Mouse (Mus musculus) MEL (cell line): ENCODE measurements around the gene Lyz1. TPM values are rescaled to one million over a fixed set of nuclear protein-coding genes. Genes with fewer than 3 reads are reported as not detected.
"Not testable (repeated sequence)": the region's sequence is repeated elsewhere in the genome, so short reads cannot be mapped to it uniquely, and the experiment has no call there.

ENCODE experiments used
- DNase-seq: peaks from one replicate; pipeline ENCODE4 v3.0.0; 2011; ENCODE audit warnings: low read depth, low spot score
- H3K27ac ChIP-seq: 2 replicates; pipeline ENCODE4 v1.5.1; 2012; ENCODE audit warnings: low read depth, mild to moderate bottlenecking, control low read depth, low read length, moderate library complexity; ENCODE audit not compliant: control insufficient read depth
- H3K27me3 ChIP-seq, 2 experiments: fragments of 150-350 bp in 1 of 2; sonication (generic) in 1 of 2; 2 replicates each; pipeline ENCODE4 v1.6.1; 2012; ENCODE audit warnings: low read length in 2 of 2, mild to moderate bottlenecking in 2 of 2, improper control_type of control experiment in 1 of 2, moderate library complexity in 1 of 2; ENCODE audit not compliant: insufficient read depth in 2 of 2, control insufficient read depth in 1 of 2
- H3K36me3 ChIP-seq, 2 experiments: 2 replicates each; pipeline ENCODE4 v1.6.1; 2012 to 2014; ENCODE audit warnings: low read length in 2 of 2, improper control_type of control experiment in 1 of 2, inconsistent platforms in 1 of 2, mild to moderate bottlenecking in 1 of 2; ENCODE audit not compliant: insufficient read depth in 2 of 2, control insufficient read depth in 1 of 2
- H3K4me1 ChIP-seq, 2 experiments: fragments of 150-350 bp in 1 of 2; sonication (generic) in 1 of 2; 2 replicates each; pipeline ENCODE4 v1.6.1; 2012; ENCODE audit warnings: low read length in 2 of 2, improper control_type of control experiment in 1 of 2, mild to moderate bottlenecking in 1 of 2; ENCODE audit not compliant: insufficient read depth in 2 of 2, control insufficient read depth in 1 of 2
- H3K4me3 ChIP-seq, 2 experiments: fragments of 150-350 bp in 1 of 2; sonication (generic) in 1 of 2; 2 replicates each; pipeline ENCODE4 v1.5.1; 2012; ENCODE audit warnings: low read depth in 2 of 2, low read length in 2 of 2, mild to moderate bottlenecking in 2 of 2, moderate library complexity in 2 of 2, control low read depth in 1 of 2, improper control_type of control experiment in 1 of 2; ENCODE audit not compliant: control insufficient read depth in 1 of 2, insufficient read depth in 1 of 2
- H3K79me2 ChIP-seq: 2 replicates; pipeline ENCODE4 v1.6.1; 2012; ENCODE audit warnings: mild to moderate bottlenecking, low read length, moderate library complexity; ENCODE audit not compliant: control insufficient read depth, poor library complexity, insufficient read depth
- H3K9ac ChIP-seq: 2 replicates; pipeline ENCODE4 v1.6.1; 2012; ENCODE audit warnings: low read depth, mild to moderate bottlenecking, control low read depth, low read length, moderate library complexity; ENCODE audit not compliant: control insufficient read depth, poor library complexity, severe bottlenecking
- H3K9me3 ChIP-seq: fragments of 150-350 bp; sonication (generic); replicated peaks from 2 replicates; pipeline ENCODE4 v1.6.1; 2012; ENCODE audit warnings: mild to moderate bottlenecking, low read length, improper control_type of control experiment, moderate library complexity; ENCODE audit not compliant: insufficient read depth
- E2F4 ChIP-seq: IDR thresholded peaks from 2 replicates; pipeline ENCODE4 v1.6.1; 2011; ENCODE audit warnings: low read depth, low read length, improper control_type of control experiment, borderline replicate concordance
- EP300 ChIP-seq, 2 experiments: IDR thresholded peaks; 2 replicates each; pipeline ENCODE4 v1.6.1; 2011; ENCODE audit warnings: improper control_type of control experiment in 2 of 2, low read length in 2 of 2, low read depth in 1 of 2, mild to moderate bottlenecking in 1 of 2
- ETS1 ChIP-seq: IDR thresholded peaks from 2 replicates; pipeline ENCODE4 v1.6.1; 2012; ENCODE audit warnings: low read depth, mild to moderate bottlenecking, inconsistent platforms, low read length, improper control_type of control experiment, moderate library complexity
- GABPA ChIP-seq: IDR thresholded peaks from 2 replicates; pipeline ENCODE4 v1.6.1; 2012; ENCODE audit warnings: low read depth, mild to moderate bottlenecking, inconsistent platforms, low read length, improper control_type of control experiment, moderate library complexity
- GATA1 ChIP-seq: IDR thresholded peaks from 2 replicates; pipeline ENCODE4 v1.6.1; 2011; ENCODE audit warnings: low read depth, low read length, improper control_type of control experiment
- JUND ChIP-seq: IDR thresholded peaks from 2 replicates; pipeline ENCODE4 v1.6.1; 2011; ENCODE audit warnings: low read depth, mild to moderate bottlenecking, improper control_type of control experiment, low read length
- MAX ChIP-seq: IDR thresholded peaks from 2 replicates; pipeline ENCODE4 v1.6.1; 2011; ENCODE audit warnings: low read length, improper control_type of control experiment
- MAZ ChIP-seq: IDR thresholded peaks from 2 replicates; pipeline ENCODE4 v1.6.1; 2012; ENCODE audit warnings: low read depth, mild to moderate bottlenecking, inconsistent platforms, low read length, improper control_type of control experiment
- MEF2A ChIP-seq: IDR thresholded peaks from 2 replicates; pipeline ENCODE4 v1.6.1; 2014; ENCODE audit warnings: low read depth, mild to moderate bottlenecking, inconsistent platforms, low read length, improper control_type of control experiment; ENCODE audit not compliant: poor library complexity, insufficient replicate concordance, severe bottlenecking; ENCODE audit errors: extremely low read depth
- MXI1 ChIP-seq: IDR thresholded peaks from 2 replicates; pipeline ENCODE4 v1.6.1; 2011; ENCODE audit warnings: mild to moderate bottlenecking, low read depth, low read length, improper control_type of control experiment
- MYB ChIP-seq: IDR thresholded peaks from 2 replicates; pipeline ENCODE4 v1.6.1; 2011; ENCODE audit warnings: mild to moderate bottlenecking, low read depth, low read length, improper control_type of control experiment
- NELFE ChIP-seq: IDR thresholded peaks from 2 replicates; pipeline ENCODE4 v1.6.1; 2011; ENCODE audit warnings: low read depth, low read length, improper control_type of control experiment
- NRF1 ChIP-seq: IDR thresholded peaks from 2 replicates; pipeline ENCODE4 v1.6.1; 2014; ENCODE audit warnings: low read depth, mild to moderate bottlenecking, inconsistent platforms, low read length, improper control_type of control experiment, moderate library complexity; ENCODE audit not compliant: poor library complexity, insufficient read depth, severe bottlenecking
- POLR2A ChIP-seq, 2 experiments: IDR thresholded peaks; 2 replicates each; pipeline ENCODE4 v1.6.1; 2011 to 2012; ENCODE audit warnings: low read length in 2 of 2, mild to moderate bottlenecking in 2 of 2, control low read depth in 1 of 2, improper control_type of control experiment in 1 of 2, low read depth in 1 of 2, moderate library complexity in 1 of 2; ENCODE audit not compliant: control insufficient read depth in 1 of 2, insufficient read depth in 1 of 2, poor library complexity in 1 of 2
- POLR2AphosphoS5 ChIP-seq: IDR thresholded peaks from 2 replicates; pipeline ENCODE4 v1.6.1; 2012; ENCODE audit warnings: low read depth, borderline replicate concordance, mild to moderate bottlenecking, inconsistent platforms, low read length, moderate library complexity, mixed read lengths
- RAD21 ChIP-seq: IDR thresholded peaks from 2 replicates; pipeline ENCODE4 v1.6.1; 2011; ENCODE audit warnings: mild to moderate bottlenecking, low read depth, low read length, improper control_type of control experiment
- RCOR1 ChIP-seq: IDR thresholded peaks from 2 replicates; pipeline ENCODE4 v1.6.1; 2012; ENCODE audit warnings: low read depth, mild to moderate bottlenecking, inconsistent platforms, low read length, improper control_type of control experiment
- SIN3A ChIP-seq: IDR thresholded peaks from 2 replicates; pipeline ENCODE4 v1.6.1; 2012; ENCODE audit warnings: low read length, improper control_type of control experiment, inconsistent platforms
- SMC3 ChIP-seq: IDR thresholded peaks from 2 replicates; pipeline ENCODE4 v1.6.1; 2011; ENCODE audit warnings: low read depth, low read length, improper control_type of control experiment
- TAL1 ChIP-seq: IDR thresholded peaks from 2 replicates; pipeline ENCODE4 v1.6.1; 2012; ENCODE audit warnings: mild to moderate bottlenecking, inconsistent platforms, low read length, moderate library complexity, mixed read lengths
- TCF12 ChIP-seq: IDR thresholded peaks from 2 replicates; pipeline ENCODE4 v1.6.1; 2014; ENCODE audit warnings: low read depth, mild to moderate bottlenecking, inconsistent platforms, low read length, improper control_type of control experiment, moderate library complexity
- ZKSCAN1 ChIP-seq: IDR thresholded peaks from 2 replicates; pipeline ENCODE4 v1.6.1; 2012; ENCODE audit warnings: low read depth, mild to moderate bottlenecking, inconsistent platforms, low read length, improper control_type of control experiment, moderate library complexity
- ZMIZ1 ChIP-seq: IDR thresholded peaks from 2 replicates; pipeline ENCODE4 v1.6.1; 2012; ENCODE audit warnings: low read depth, mild to moderate bottlenecking, inconsistent platforms, low read length, improper control_type of control experiment, moderate library complexity
- ZNF384 ChIP-seq: IDR thresholded peaks from 2 replicates; pipeline ENCODE4 v1.6.1; 2012; ENCODE audit warnings: low read depth, mild to moderate bottlenecking, inconsistent platforms, low read length, improper control_type of control experiment
- polyA plus RNA-seq, 2 experiments: library from polyadenylated mRNA; stranded (reverse) in 1 of 2; unstranded in 1 of 2; fragments of >175 nt in 1 of 2; fragments of >200 nt in 1 of 2; gene quantifications; 2 replicates each; pipeline versions ENCODE4 v1.2.1 to v1.2.4; 2012; ENCODE audit warnings: low replicate concordance in 2 of 2, low read depth in 1 of 2; ENCODE audit not compliant: insufficient read length in 2 of 2, insufficient read depth in 1 of 2, missing spikeins in 1 of 2
- total RNA-seq: library from RNA; depleted of rRNA; stranded (reverse); fragments of 300-350 nt; gene quantifications from 2 replicates; pipeline ENCODE4 v1.2.3, GENCODE M21; 2012

The Lyz1 gene
- total and polyA plus RNA-seq, 3 experiments: not detected

- Histone ChIP-seq H3K9ac (no peak overlapping the region), H3K27ac (no peak overlapping the region), H3K4me1 (no peaks in the 10 kb centered on the region), H3K9me3 (no peaks in the 10 kb centered on the region), H3K4me3 (no peak overlapping the region), H3K27me3 (peaks cover 7 to 8% of the 10 kb centered on the region in 2 experiments), H3K36me3 (no peaks in the 10 kb centered on the region), H3K79me2 (no peaks in the 10 kb centered on the region)
- TF ChIP-seq MYB (no peak), ZNF384 (no peak), E2F4 (no peak), ZKSCAN1 (no peak), POLR2AphosphoS5 (no peak), MAX (no peak), RCOR1 (no peak), GABPA (no peak), MEF2A (no peak), MXI1 (no peak), RAD21 (no peak), ZMIZ1 (no peak), SMC3 (no peak), SIN3A (no peak), NRF1 (no peak), EP300 (IDR thresholded peaks at IDR 0.05; ENCODE audit: low read depth in 1 of 2, low read length in 2 of 2) (no peak), TAL1 (no peak), MAZ (no peak)
- DNase-seq: no peak
Measured at GRCm38 (mm10) chr10:117287226-117287850, 5.3 kb downstream of the Lyz1 start.

- Histone ChIP-seq H3K79me2 (no peaks in the 10 kb centered on the region), H3K4me3 (no peak overlapping the region), H3K27me3 (peaks cover 6 to 7% of the 10 kb centered on the region in 2 experiments), H3K9ac (no peak overlapping the region), H3K36me3 (no peaks in the 10 kb centered on the region), H3K9me3 (no peaks in the 10 kb centered on the region), H3K27ac (no peak overlapping the region), H3K4me1 (no peaks in the 10 kb centered on the region)
- TF ChIP-seq ETS1: no peak
- no peak for TF ChIP-seq MEF2A
- no peak for TF ChIP-seq POLR2A (IDR thresholded peaks at IDR 0.05; ENCODE audit: control insufficient read depth in 1 of 2, insufficient read depth in 1 of 2, low read depth in 1 of 2, low read length in 2 of 2, poor library complexity in 1 of 2)
- TF ChIP-seq GATA1: no peak
- no peak for TF ChIP-seq MAX
- TF ChIP-seq RAD21: no peak
- TF ChIP-seq JUND: no peak
- TF ChIP-seq SIN3A: no peak
- no peak for TF ChIP-seq NELFE
- no peak for TF ChIP-seq TCF12
- TF ChIP-seq MAZ: no peak
- no peak for DNase-seq
Measured at GRCm38 (mm10) chr10:117286366-117286970, 6.2 kb downstream of the Lyz1 start.

DNA sequence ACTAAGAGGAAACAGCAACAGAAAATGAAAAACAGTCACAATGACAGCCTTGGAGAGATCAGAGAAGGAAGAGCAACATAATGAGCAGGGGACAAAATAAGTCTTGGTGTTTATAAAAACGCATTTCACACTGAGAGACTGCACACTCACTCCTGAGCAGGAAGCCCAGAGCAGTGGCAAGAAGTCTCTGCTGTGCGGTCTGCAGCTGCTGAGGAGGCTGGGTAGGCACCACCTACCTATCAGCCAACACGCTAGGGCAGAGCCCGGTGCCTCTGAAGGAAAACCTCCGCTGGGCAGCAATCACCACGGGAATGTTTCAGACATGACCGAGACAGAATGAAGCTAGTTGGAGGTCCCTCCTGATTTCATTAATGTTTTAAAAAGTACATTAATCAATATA is 7.1 kb downstream of the Lyz1 start:
- H3K4me3 ChIP-seq, H3K4me1 ChIP-seq, DNase-seq, H3K27ac ChIP-seq, H3K27me3 ChIP-seq, H3K36me3 ChIP-seq, H3K9ac ChIP-seq, H3K9me3 ChIP-seq, H3K79me2 ChIP-seq: not testable (repeated sequence)
